Mouse (Mus musculus): Measurements from ENCODE around the gene Mmgt1. TPM values are rescaled to one million over a fixed set of nuclear protein-coding genes. Genes with fewer than 3 reads are reported as not detected.
A peak's percentile ranks its signal among the peaks of the same experiment; 100 is the strongest.

Gene Mmgt1
- 10 to 100 TPM; 35.0 to 37.1 TPM for total RNA-seq (2021)
- long read RNA-seq, full-length matches to known transcripts = 4 of 11 reads
- long read RNA-seq, partial matches to known transcripts = 1 of 11 reads
- long read RNA-seq, other reads (novel, unspliced or antisense) = 6 of 11 reads

GRCm38 (mm10) chrX:56597887-56598640 lies at the start of gene Mmgt1:
TSS of gene Mmgt1 (minus strand) at chrX:56598069.
- DNase-seq (ENCODE audit: low spot score in 2 of 2) = peak; percentile 86 to 89

GRCm38 (mm10) chrX:56640066-56640465 lies 42.2 kb upstream of the Mmgt1 start:
- no peak for DNase-seq (ENCODE audit: low spot score in 2 of 2)

GRCm38 (mm10) chrX:56636185-56636584 lies 38.3 kb upstream of the Mmgt1 start:
- no peak for DNase-seq (ENCODE audit: low spot score in 2 of 2)

GRCm38 (mm10) chrX:56615236-56615635 lies 17.4 kb upstream of the Mmgt1 start:
- no peak for DNase-seq (ENCODE audit: low spot score in 2 of 2)

- DNase-seq (ENCODE audit: low spot score in 2 of 2) = no peak
Observed at GRCm38 (mm10) chrX:56610318-56610694, 12.4 kb upstream of the Mmgt1 start.

- DNase-seq (ENCODE audit: low spot score in 2 of 2) = peak; percentile 56 to 71
Observed at GRCm38 (mm10) chrX:56609623-56610317, 11.9 kb upstream of the Mmgt1 start, which contains the start of gene Slc9a6. TSS of gene Slc9a6 (plus strand) at chrX:56609757.

GRCm38 (mm10) chrX:56609285-56609622 lies 11.4 kb upstream of the Mmgt1 start:
- no peak for DNase-seq (ENCODE audit: low spot score in 2 of 2)

GRCm38 (mm10) chrX:56607032-56607710 lies 9.3 kb upstream of the Mmgt1 start:
- no peak for DNase-seq (ENCODE audit: low spot score in 2 of 2)

GRCm38 (mm10) chrX:56606536-56606935 lies 8.7 kb upstream of the Mmgt1 start:
- DNase-seq (ENCODE audit: low spot score in 2 of 2) = no peak

GRCm38 (mm10) chrX:56597219-56597886 lies 516 bp downstream of the Mmgt1 start:
- DNase-seq (ENCODE audit: low spot score in 2 of 2) = peak; percentile 6 to 21

GRCm38 (mm10) chrX:56578200-56578599 lies 19.7 kb downstream of the Mmgt1 start:
- no peak for DNase-seq (ENCODE audit: low spot score in 2 of 2)

- no peak for DNase-seq (ENCODE audit: low spot score in 2 of 2)
Observed at GRCm38 (mm10) chrX:56572465-56572864, 25.4 kb downstream of the Mmgt1 start.

- DNase-seq (ENCODE audit: low spot score in 2 of 2) = no peak
Observed at GRCm38 (mm10) chrX:56553584-56553983, 44.3 kb downstream of the Mmgt1 start.

- DNase-seq (ENCODE audit: low spot score in 2 of 2) = no peak
Observed at GRCm38 (mm10) chrX:56549506-56549905, 48.4 kb downstream of the Mmgt1 start, which contains the start of gene Gm648. TSS of gene Gm648 (minus strand) at chrX:56549606.

GRCm38 (mm10) chrX:56537162-56537561 lies 60.7 kb downstream of the Mmgt1 start:
- peak; percentile 41 to 50 for DNase-seq (ENCODE audit: low spot score in 2 of 2)

Small RNAs within 50 kb of the gene (microRNA-seq; reads per million reads assigned to microRNA genes)
- 0 reads per million in 2 experiments for gene Mir5116

Other genes with a start within 250 kb of the Mmgt1 start
- 10 to 100 TPM; 38.6 to 43.1 TPM for gene Smim10l2a, start 223.5 kb downstream of the Mmgt1 start, total RNA-seq (2021)
- gene Gm2174, start 150.1 kb downstream of the Mmgt1 start, total RNA-seq (2021) = not detected
- gene Ints6l, start 143.2 kb downstream of the Mmgt1 start, total RNA-seq (2021) = 10 to 100 TPM; 26.6 to 31.3 TPM
- gene Gm10477, start 73.3 kb downstream of the Mmgt1 start, total RNA-seq (2021) = not detected
- gene Gm648, start 48.5 kb downstream of the Mmgt1 start, total RNA-seq (2021) = not detected
- gene Slc9a6, start 11.7 kb upstream of the Mmgt1 start, total RNA-seq (2021) = 10 to 100 TPM; 99.6 to 99.7 TPM
- 100 to 1,000 TPM; 154 to 160 TPM for gene Fhl1, start 133.7 kb upstream of the Mmgt1 start, total RNA-seq (2021)
- under 1 TPM; 0.21 to 0.22 TPM for gene Map7d3, start 224.3 kb upstream of the Mmgt1 start, total RNA-seq (2021)